Mouse (Mus musculus): ENCODE data around the gene Phf11b.
"Not testable (repeated sequence)": the region's sequence is repeated elsewhere in the genome, so short reads cannot be mapped to it uniquely, and the experiment has no call there.

The Phf11b gene

GRCm38 (mm10) chr14:59341189-59341588 lies at the start of gene Phf11b:
Gene Phf11b (minus strand): TSS chr14:59341351.
- H3K36me3 ChIP-seq (ENCODE audit: control insufficient read depth, insufficient read depth, low read length, poor library complexity, severe bottlenecking); H3K27me3 ChIP-seq (ENCODE audit: control insufficient read depth, insufficient read depth, low read length, poor library complexity, severe bottlenecking): not testable (repeated sequence)
- DNase-seq (ENCODE audit: low read depth, low spot score), result peak; percentile 74

- not testable (repeated sequence) for H3K36me3 ChIP-seq (ENCODE audit: control insufficient read depth, insufficient read depth, low read length, poor library complexity, severe bottlenecking); DNase-seq (ENCODE audit: low read depth, low spot score); H3K27me3 ChIP-seq (ENCODE audit: control insufficient read depth, insufficient read depth, low read length, poor library complexity, severe bottlenecking)
Measured at GRCm38 (mm10) chr14:59390181-59390580, 49.0 kb upstream of the Phf11b start.

- Histone ChIP-seq H3K27me3 (ENCODE audit: control insufficient read depth, insufficient read depth, low read length, poor library complexity, severe bottlenecking) (no peaks in the 10 kb centered on the region), H3K36me3 (ENCODE audit: control insufficient read depth, insufficient read depth, low read length, poor library complexity, severe bottlenecking) (0 out of 2 replicates have a peak, but pooled peaks cover 2% of the 10 kb centered on the region)
- no peak for DNase-seq (ENCODE audit: low read depth, low spot score)
Measured at GRCm38 (mm10) chr14:59389532-59389931, 48.4 kb upstream of the Phf11b start.

GRCm38 (mm10) chr14:59370348-59371068 lies 29.4 kb upstream of the Phf11b start:
- Histone ChIP-seq H3K27me3 (ENCODE audit: control insufficient read depth, insufficient read depth, low read length, poor library complexity, severe bottlenecking) (no peaks in the 10 kb centered on the region), H3K36me3 (ENCODE audit: control insufficient read depth, insufficient read depth, low read length, poor library complexity, severe bottlenecking) (no peaks in the 10 kb centered on the region)
- DNase-seq (ENCODE audit: low read depth, low spot score), result no peak

- no peaks in the 10 kb centered on the region for H3K27me3 ChIP-seq (ENCODE audit: control insufficient read depth, insufficient read depth, low read length, poor library complexity, severe bottlenecking)
Measured at GRCm38 (mm10) chr14:59366386-59367105, 25.4 kb upstream of the Phf11b start.

GRCm38 (mm10) chr14:59365244-59365644 lies 24.1 kb upstream of the Phf11b start, which contains the start of gene Phf11d:
Gene Phf11d (minus strand): TSS chr14:59365470.
- DNase-seq (ENCODE audit: low read depth, low spot score), result peak; percentile 37
- Histone ChIP-seq H3K27me3 (ENCODE audit: control insufficient read depth, insufficient read depth, low read length, poor library complexity, severe bottlenecking) (no peaks in the 10 kb centered on the region), H3K36me3 (ENCODE audit: control insufficient read depth, insufficient read depth, low read length, poor library complexity, severe bottlenecking) (no peaks in the 10 kb centered on the region)

More at GRCm38 (mm10) chr14:59366386-59367105, 25.4 kb upstream of the Phf11b start:
- H3K36me3 ChIP-seq (ENCODE audit: control insufficient read depth, insufficient read depth, low read length, poor library complexity, severe bottlenecking), result no peaks in the 10 kb centered on the region
- no peak for DNase-seq (ENCODE audit: low read depth, low spot score)

- DNase-seq (ENCODE audit: low read depth, low spot score), result no peak
- Histone ChIP-seq H3K36me3 (ENCODE audit: control insufficient read depth, insufficient read depth, low read length, poor library complexity, severe bottlenecking) (no peaks in the 10 kb centered on the region), H3K27me3 (ENCODE audit: control insufficient read depth, insufficient read depth, low read length, poor library complexity, severe bottlenecking) (no peaks in the 10 kb centered on the region)
Measured at GRCm38 (mm10) chr14:59339541-59339940, 1.6 kb downstream of the Phf11b start.

GRCm38 (mm10) chr14:59336056-59336455 lies 5.1 kb downstream of the Phf11b start:
- peak; percentile 27 for DNase-seq (ENCODE audit: low read depth, low spot score)
- H3K27me3 ChIP-seq (ENCODE audit: control insufficient read depth, insufficient read depth, low read length, poor library complexity, severe bottlenecking), result not testable (repeated sequence)

GRCm38 (mm10) chr14:59330499-59330898 lies 10.7 kb downstream of the Phf11b start:
- peak; percentile 45 for DNase-seq (ENCODE audit: low read depth, low spot score)
- H3K27me3 ChIP-seq (ENCODE audit: control insufficient read depth, insufficient read depth, low read length, poor library complexity, severe bottlenecking); H3K36me3 ChIP-seq (ENCODE audit: control insufficient read depth, insufficient read depth, low read length, poor library complexity, severe bottlenecking): not testable (repeated sequence)

More at GRCm38 (mm10) chr14:59336056-59336455, 5.1 kb downstream of the Phf11b start:
- H3K36me3 ChIP-seq (ENCODE audit: control insufficient read depth, insufficient read depth, low read length, poor library complexity, severe bottlenecking), result not testable (repeated sequence)

GRCm38 (mm10) chr14:59319970-59320369 lies 21.2 kb downstream of the Phf11b start:
- H3K36me3 ChIP-seq (ENCODE audit: control insufficient read depth, insufficient read depth, low read length, poor library complexity, severe bottlenecking); H3K27me3 ChIP-seq (ENCODE audit: control insufficient read depth, insufficient read depth, low read length, poor library complexity, severe bottlenecking); DNase-seq (ENCODE audit: low read depth, low spot score): not testable (repeated sequence)

GRCm38 (mm10) chr14:59319036-59319435 lies 22.1 kb downstream of the Phf11b start:
- not testable (repeated sequence) for DNase-seq (ENCODE audit: low read depth, low spot score); H3K27me3 ChIP-seq (ENCODE audit: control insufficient read depth, insufficient read depth, low read length, poor library complexity, severe bottlenecking)

GRCm38 (mm10) chr14:59297391-59297790 lies 43.8 kb downstream of the Phf11b start, which contains the start of gene Phf11a:
Gene Phf11a (minus strand): TSS chr14:59297522.
- peak; percentile 39 for DNase-seq (ENCODE audit: low read depth, low spot score)
- not testable (repeated sequence) for H3K36me3 ChIP-seq (ENCODE audit: control insufficient read depth, insufficient read depth, low read length, poor library complexity, severe bottlenecking); H3K27me3 ChIP-seq (ENCODE audit: control insufficient read depth, insufficient read depth, low read length, poor library complexity, severe bottlenecking)

More at GRCm38 (mm10) chr14:59319036-59319435, 22.1 kb downstream of the Phf11b start:
- not testable (repeated sequence) for H3K36me3 ChIP-seq (ENCODE audit: control insufficient read depth, insufficient read depth, low read length, poor library complexity, severe bottlenecking)

- H3K36me3 ChIP-seq (ENCODE audit: control insufficient read depth, insufficient read depth, low read length, poor library complexity, severe bottlenecking); H3K27me3 ChIP-seq (ENCODE audit: control insufficient read depth, insufficient read depth, low read length, poor library complexity, severe bottlenecking); DNase-seq (ENCODE audit: low read depth, low spot score): not testable (repeated sequence)
Measured at GRCm38 (mm10) chr14:59291769-59292168, 49.4 kb downstream of the Phf11b start.

- DNase-seq (ENCODE audit: low read depth, low spot score); H3K36me3 ChIP-seq (ENCODE audit: control insufficient read depth, insufficient read depth, low read length, poor library complexity, severe bottlenecking); H3K27me3 ChIP-seq (ENCODE audit: control insufficient read depth, insufficient read depth, low read length, poor library complexity, severe bottlenecking): not testable (repeated sequence)
Measured at GRCm38 (mm10) chr14:59274961-59275360, 66.2 kb downstream of the Phf11b start.
